Mouse (Mus musculus) left cerebral cortex, adult 8-10 months (tissue): ENCODE data around the gene Olfr967. TPM values are rescaled to one million over a fixed set of nuclear protein-coding genes. Genes with fewer than 3 reads are reported as not detected.
"Not testable (repeated sequence)": the region's sequence is repeated elsewhere in the genome, so short reads cannot be mapped to it uniquely, and the experiment has no call there.

Experiments used
- DNase-seq, 2 experiments: peaks; one replicate each; pipeline ENCODE4 v3.0.0; 2022; ENCODE audit warnings: low spot score in 2 of 2
- total RNA-seq, 4 experiments: library from RNA; stranded (reverse); gene quantifications; 2 replicates each; pipeline ENCODE4 v1.2.4; 2022

Olfr967 gene
- total RNA-seq = under 1 TPM in 1 of 4 experiments, not detected in 3; 0.30 TPM

DNA sequence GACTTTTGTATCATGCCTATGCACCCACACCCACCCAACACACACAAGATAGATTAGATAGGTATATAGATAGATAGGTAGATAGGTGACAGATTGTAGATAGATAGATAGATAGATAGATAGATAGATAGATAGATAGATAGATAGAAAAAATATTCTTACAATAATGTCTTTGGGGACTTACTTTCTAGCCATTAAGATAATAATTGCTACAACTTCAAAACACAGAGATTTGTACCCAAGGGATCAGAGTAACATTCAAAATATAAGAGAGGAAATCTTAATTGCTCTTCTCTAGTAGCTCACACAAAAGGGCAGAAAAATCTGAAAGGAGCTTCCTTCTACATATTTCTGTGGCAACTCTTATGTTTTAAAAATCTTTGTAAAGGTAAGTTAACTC, at the start of gene Olfr967:
TSS of gene Olfr967 (plus strand) at position 301 of the 400 bp plus-strand sequence.
- no peak for DNase-seq

GRCm38 (mm10) chr9:39701123-39701522, 44.9 kb upstream of the Olfr967 start:
- DNase-seq = not testable (repeated sequence)

- DNase-seq = no peak
These were observed 39.0 kb upstream of the Olfr967 start, which contains the start of gene Olfr149 for GRCm38 (mm10) chr9:39707017-39707416. Gene Olfr149 (minus strand): TSS chr9:39707117.

DNA sequence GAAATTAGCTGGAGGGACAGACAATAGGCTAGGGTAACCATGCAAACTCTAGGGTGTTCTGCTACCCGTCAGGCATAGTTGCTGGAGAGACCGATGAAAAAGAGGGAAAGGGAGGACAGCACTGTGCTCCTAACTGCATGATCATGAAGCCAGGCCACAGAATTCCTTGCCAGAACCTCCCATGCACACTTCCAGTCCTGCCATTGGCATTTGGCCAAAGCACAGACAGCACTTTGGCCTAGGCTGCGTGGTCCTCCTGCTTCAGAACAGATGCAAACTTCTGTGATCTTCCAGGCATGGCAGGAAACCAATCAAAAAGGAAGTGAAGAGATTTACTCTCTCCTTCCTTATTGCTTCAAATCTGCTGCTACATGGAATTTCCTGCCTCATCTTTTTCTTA, 37.1 kb upstream of the Olfr967 start:
- DNase-seq = no peak

DNA sequence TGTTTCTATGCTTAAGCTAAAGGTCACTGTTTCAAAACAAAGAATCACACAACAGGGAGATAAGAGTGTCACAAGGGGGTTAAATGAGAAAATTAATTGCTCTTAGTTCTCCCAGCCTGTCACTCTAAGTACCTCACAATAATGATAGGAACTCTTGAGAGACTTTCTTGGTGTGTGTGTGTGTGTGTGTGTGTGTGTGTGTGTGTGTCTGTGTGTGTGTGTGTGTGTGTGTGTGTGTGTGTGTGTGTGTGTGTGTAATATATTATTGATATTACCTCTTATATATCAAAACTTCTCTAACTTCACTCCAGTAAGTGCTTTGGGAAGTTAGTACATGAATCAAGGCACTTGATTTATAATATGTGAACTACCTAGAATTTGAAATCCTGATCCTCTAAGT, 35.0 kb upstream of the Olfr967 start, which contains the start of gene Olfr965:
TSS of gene Olfr965 (plus strand) at position 301 of the 400 bp plus-strand sequence.
- DNase-seq = no peak

GRCm38 (mm10) chr9:39730678-39731077, 15.4 kb upstream of the Olfr967 start, which contains the start of gene Olfr150:
Gene Olfr150 (plus strand): TSS chr9:39730978.
- no peak for DNase-seq

- no peak for DNase-seq
These were observed 5.3 kb upstream of the Olfr967 start for GRCm38 (mm10) chr9:39740741-39741140.

DNA sequence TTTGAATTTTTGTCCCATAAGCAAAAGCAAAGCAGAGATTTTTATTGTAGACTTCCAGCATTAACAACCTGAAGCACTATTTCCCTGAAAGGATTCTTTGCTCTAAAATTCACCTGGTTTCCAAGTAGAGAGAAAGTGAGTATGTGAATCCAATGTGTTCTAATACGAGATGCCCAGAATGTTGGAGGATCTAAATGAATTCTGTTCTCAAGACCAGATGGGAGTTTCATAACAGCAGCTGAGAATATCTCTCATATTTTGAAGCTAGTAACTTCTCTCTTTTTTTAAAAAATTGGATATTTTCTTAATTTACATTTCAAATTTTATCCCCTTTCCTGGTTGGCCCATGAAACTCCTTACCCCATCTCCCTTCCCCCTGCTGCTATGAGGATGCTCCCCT, 379 bp downstream of the Olfr967 start:
- DNase-seq = no peak

- DNase-seq = no peak
These were observed 37.1 kb downstream of the Olfr967 start, which contains the start of gene Olfr968 for GRCm38 (mm10) chr9:39783153-39783552. Gene Olfr968 (minus strand): TSS chr9:39783253.

DNA sequence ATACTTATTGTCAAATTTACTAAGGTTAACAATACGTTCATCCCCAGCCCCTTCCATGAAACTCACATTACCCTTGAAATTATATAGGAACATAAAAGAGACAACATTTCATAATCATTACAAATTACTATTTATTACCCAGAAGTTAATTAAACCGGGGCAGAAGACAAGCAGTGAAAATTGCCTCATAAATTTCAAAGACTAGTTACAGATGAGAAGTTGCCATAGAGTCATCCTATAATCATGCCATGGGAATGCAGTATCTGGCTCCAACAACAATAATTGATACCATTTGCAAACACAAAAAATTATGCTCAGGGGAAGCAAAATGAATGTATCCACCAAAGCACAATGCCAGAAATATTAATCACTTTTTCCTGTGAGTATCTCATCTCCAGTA, 44.5 kb downstream of the Olfr967 start, which contains the start of gene Olfr969:
TSS of gene Olfr969 (plus strand) at position 388 of the 400 bp plus-strand sequence.
- no peak for DNase-seq

Other genes with a start within 250 kb of the Olfr967 start
- not detected for gene Olfr957, start 230.4 kb upstream of the Olfr967 start, total RNA-seq
- not detected for gene Olfr958, start 192.2 kb upstream of the Olfr967 start, total RNA-seq
- not detected for gene Olfr959, start 170.7 kb upstream of the Olfr967 start, total RNA-seq
- gene AW551984, start 141.8 kb upstream of the Olfr967 start, total RNA-seq = 1 to 10 TPM; 2.6 to 9.4 (median 6.5) TPM
- gene Olfr148, start 135.6 kb upstream of the Olfr967 start, total RNA-seq = not detected
- gene Olfr960, start 124.9 kb upstream of the Olfr967 start, total RNA-seq = not detected
- not detected for gene Olfr961, start 101.2 kb upstream of the Olfr967 start, total RNA-seq
- gene Olfr963, start 79.0 kb upstream of the Olfr967 start, total RNA-seq = not detected
- not detected for gene Olfr149, start 39.1 kb upstream of the Olfr967 start, total RNA-seq
- gene Olfr965, start 34.9 kb upstream of the Olfr967 start, total RNA-seq = not detected
- gene Olfr150, start 15.3 kb upstream of the Olfr967 start, total RNA-seq = not detected
- not detected for gene Olfr968, start 37.0 kb downstream of the Olfr967 start, total RNA-seq
- gene Olfr969, start 44.7 kb downstream of the Olfr967 start, total RNA-seq = not detected
- gene Olfr970, start 62.6 kb downstream of the Olfr967 start, total RNA-seq = not detected
- gene Olfr971, start 90.6 kb downstream of the Olfr967 start, total RNA-seq = not detected
- not detected for gene Olfr972, start 120.2 kb downstream of the Olfr967 start, total RNA-seq
- gene Olfr229, start 161.1 kb downstream of the Olfr967 start, total RNA-seq = not detected
- gene Olfr974, start 191.3 kb downstream of the Olfr967 start, total RNA-seq = not detected
- gene Olfr975, start 205.8 kb downstream of the Olfr967 start, total RNA-seq = not detected
- not detected for gene Olfr976, start 214.9 kb downstream of the Olfr967 start, total RNA-seq
- not detected for gene Olfr978, start 245.9 kb downstream of the Olfr967 start, total RNA-seq